Mouse (Mus musculus) MEL (cell line): ENCODE results near the gene Abcc10. TPM values are rescaled to one million over a fixed set of nuclear protein-coding genes. Genes with fewer than 3 reads are reported as not detected.

ENCODE experiments used
- DNase-seq: peaks from one replicate; pipeline ENCODE4 v3.0.0; 2011; ENCODE audit warnings: low read depth, low spot score
- H3K27ac ChIP-seq: 2 replicates; pipeline ENCODE4 v1.5.1; 2012; ENCODE audit warnings: low read depth, mild to moderate bottlenecking, control low read depth, low read length, moderate library complexity; ENCODE audit not compliant: control insufficient read depth
- H3K27me3 ChIP-seq, 2 experiments: fragments of 150-350 bp in 1 of 2; sonication (generic) in 1 of 2; 2 replicates each; pipeline ENCODE4 v1.6.1; 2012; ENCODE audit warnings: low read length in 2 of 2, mild to moderate bottlenecking in 2 of 2, improper control_type of control experiment in 1 of 2, moderate library complexity in 1 of 2; ENCODE audit not compliant: insufficient read depth in 2 of 2, control insufficient read depth in 1 of 2
- H3K36me3 ChIP-seq, 2 experiments: 2 replicates each; pipeline ENCODE4 v1.6.1; 2012 to 2014; ENCODE audit warnings: low read length in 2 of 2, improper control_type of control experiment in 1 of 2, inconsistent platforms in 1 of 2, mild to moderate bottlenecking in 1 of 2; ENCODE audit not compliant: insufficient read depth in 2 of 2, control insufficient read depth in 1 of 2
- H3K4me1 ChIP-seq, 2 experiments: fragments of 150-350 bp in 1 of 2; sonication (generic) in 1 of 2; 2 replicates each; pipeline ENCODE4 v1.6.1; 2012; ENCODE audit warnings: low read length in 2 of 2, improper control_type of control experiment in 1 of 2, mild to moderate bottlenecking in 1 of 2; ENCODE audit not compliant: insufficient read depth in 2 of 2, control insufficient read depth in 1 of 2
- H3K4me3 ChIP-seq, 2 experiments: fragments of 150-350 bp in 1 of 2; sonication (generic) in 1 of 2; 2 replicates each; pipeline ENCODE4 v1.5.1; 2012; ENCODE audit warnings: low read depth in 2 of 2, low read length in 2 of 2, mild to moderate bottlenecking in 2 of 2, moderate library complexity in 2 of 2, control low read depth in 1 of 2, improper control_type of control experiment in 1 of 2; ENCODE audit not compliant: control insufficient read depth in 1 of 2, insufficient read depth in 1 of 2
- H3K79me2 ChIP-seq: 2 replicates; pipeline ENCODE4 v1.6.1; 2012; ENCODE audit warnings: mild to moderate bottlenecking, low read length, moderate library complexity; ENCODE audit not compliant: control insufficient read depth, poor library complexity, insufficient read depth
- H3K9ac ChIP-seq: 2 replicates; pipeline ENCODE4 v1.6.1; 2012; ENCODE audit warnings: low read depth, mild to moderate bottlenecking, control low read depth, low read length, moderate library complexity; ENCODE audit not compliant: control insufficient read depth, poor library complexity, severe bottlenecking
- H3K9me3 ChIP-seq: fragments of 150-350 bp; sonication (generic); replicated peaks from 2 replicates; pipeline ENCODE4 v1.6.1; 2012; ENCODE audit warnings: mild to moderate bottlenecking, low read length, improper control_type of control experiment, moderate library complexity; ENCODE audit not compliant: insufficient read depth
- BHLHE40 ChIP-seq: IDR thresholded peaks from 2 replicates; pipeline ENCODE4 v1.6.1; 2012; ENCODE audit warnings: low read depth, mild to moderate bottlenecking, inconsistent platforms, low read length, improper control_type of control experiment, borderline replicate concordance
- CHD2 ChIP-seq: IDR thresholded peaks from 2 replicates; pipeline ENCODE4 v1.6.1; 2011; ENCODE audit warnings: low read length, improper control_type of control experiment
- CTCF ChIP-seq, 3 experiments: IDR thresholded peaks in 2 of 3; conservative IDR thresholded peaks in 1 of 3; 2 replicates each; pipeline ENCODE4 v1.5.1; 2011 to 2012; ENCODE audit warnings: low read length in 3 of 3, low read depth in 2 of 3, mild to moderate bottlenecking in 2 of 3, improper control_type of control experiment in 1 of 3, inconsistent platforms in 1 of 3, mixed read lengths in 1 of 3, moderate library complexity in 1 of 3; ENCODE audit not compliant: control insufficient read depth in 1 of 3, insufficient read depth in 1 of 3, poor library complexity in 1 of 3, severe bottlenecking in 1 of 3
- ETS1 ChIP-seq: IDR thresholded peaks from 2 replicates; pipeline ENCODE4 v1.6.1; 2012; ENCODE audit warnings: low read depth, mild to moderate bottlenecking, inconsistent platforms, low read length, improper control_type of control experiment, moderate library complexity
- GABPA ChIP-seq: IDR thresholded peaks from 2 replicates; pipeline ENCODE4 v1.6.1; 2012; ENCODE audit warnings: low read depth, mild to moderate bottlenecking, inconsistent platforms, low read length, improper control_type of control experiment, moderate library complexity
- HCFC1 ChIP-seq: IDR thresholded peaks from 2 replicates; pipeline ENCODE4 v1.6.1; 2012; ENCODE audit warnings: low read depth, mild to moderate bottlenecking, inconsistent platforms, low read length, improper control_type of control experiment, moderate library complexity
- JUND ChIP-seq: IDR thresholded peaks from 2 replicates; pipeline ENCODE4 v1.6.1; 2011; ENCODE audit warnings: low read depth, mild to moderate bottlenecking, improper control_type of control experiment, low read length
- KAT2A ChIP-seq: conservative IDR thresholded peaks from 2 replicates; pipeline ENCODE4 v1.6.1; 2012; ENCODE audit warnings: low read depth, low read length, improper control_type of control experiment, inconsistent platforms
- MAFK ChIP-seq: IDR thresholded peaks from 2 replicates; pipeline ENCODE4 v1.6.1; 2011; ENCODE audit warnings: low read depth, mild to moderate bottlenecking, low read length, improper control_type of control experiment, borderline replicate concordance
- MAZ ChIP-seq: IDR thresholded peaks from 2 replicates; pipeline ENCODE4 v1.6.1; 2012; ENCODE audit warnings: low read depth, mild to moderate bottlenecking, inconsistent platforms, low read length, improper control_type of control experiment
- MXI1 ChIP-seq: IDR thresholded peaks from 2 replicates; pipeline ENCODE4 v1.6.1; 2011; ENCODE audit warnings: mild to moderate bottlenecking, low read depth, low read length, improper control_type of control experiment
- NELFE ChIP-seq: IDR thresholded peaks from 2 replicates; pipeline ENCODE4 v1.6.1; 2011; ENCODE audit warnings: low read depth, low read length, improper control_type of control experiment
- POLR2AphosphoS2 ChIP-seq: IDR thresholded peaks from 2 replicates; pipeline ENCODE4 v1.6.1; 2011; ENCODE audit warnings: low read length, improper control_type of control experiment
- POLR2AphosphoS5 ChIP-seq: IDR thresholded peaks from 2 replicates; pipeline ENCODE4 v1.6.1; 2012; ENCODE audit warnings: low read depth, borderline replicate concordance, mild to moderate bottlenecking, inconsistent platforms, low read length, moderate library complexity, mixed read lengths
- RAD21 ChIP-seq: IDR thresholded peaks from 2 replicates; pipeline ENCODE4 v1.6.1; 2011; ENCODE audit warnings: mild to moderate bottlenecking, low read depth, low read length, improper control_type of control experiment
- RCOR1 ChIP-seq: IDR thresholded peaks from 2 replicates; pipeline ENCODE4 v1.6.1; 2012; ENCODE audit warnings: low read depth, mild to moderate bottlenecking, inconsistent platforms, low read length, improper control_type of control experiment
- SMC3 ChIP-seq: IDR thresholded peaks from 2 replicates; pipeline ENCODE4 v1.6.1; 2011; ENCODE audit warnings: low read depth, low read length, improper control_type of control experiment
- TCF12 ChIP-seq: IDR thresholded peaks from 2 replicates; pipeline ENCODE4 v1.6.1; 2014; ENCODE audit warnings: low read depth, mild to moderate bottlenecking, inconsistent platforms, low read length, improper control_type of control experiment, moderate library complexity
- UBTF ChIP-seq: IDR thresholded peaks from 2 replicates; pipeline ENCODE4 v1.6.1; 2012; ENCODE audit warnings: low read depth, mild to moderate bottlenecking, inconsistent platforms, low read length, improper control_type of control experiment, moderate library complexity, borderline replicate concordance; ENCODE audit not compliant: insufficient read depth
- USF1 ChIP-seq: IDR thresholded peaks from 2 replicates; pipeline ENCODE4 v1.6.1; 2014; ENCODE audit warnings: low read depth, mild to moderate bottlenecking, inconsistent platforms, low read length, improper control_type of control experiment, moderate library complexity
- USF2 ChIP-seq, 2 experiments: IDR thresholded peaks; 2 replicates each; pipeline ENCODE4 v1.6.1; 2011 to 2012; ENCODE audit warnings: improper control_type of control experiment in 2 of 2, low read length in 2 of 2, borderline replicate concordance in 1 of 2, inconsistent platforms in 1 of 2, low read depth in 1 of 2, mild to moderate bottlenecking in 1 of 2; ENCODE audit not compliant: insufficient read depth in 1 of 2
- ZC3H11A ChIP-seq: IDR thresholded peaks from 2 replicates; pipeline ENCODE4 v1.6.1; 2012; ENCODE audit warnings: low read depth, mild to moderate bottlenecking, inconsistent platforms, low read length, improper control_type of control experiment
- ZMIZ1 ChIP-seq: IDR thresholded peaks from 2 replicates; pipeline ENCODE4 v1.6.1; 2012; ENCODE audit warnings: low read depth, mild to moderate bottlenecking, inconsistent platforms, low read length, improper control_type of control experiment, moderate library complexity
- ZNF384 ChIP-seq: IDR thresholded peaks from 2 replicates; pipeline ENCODE4 v1.6.1; 2012; ENCODE audit warnings: low read depth, mild to moderate bottlenecking, inconsistent platforms, low read length, improper control_type of control experiment
- polyA plus RNA-seq, 2 experiments: library from polyadenylated mRNA; stranded (reverse) in 1 of 2; unstranded in 1 of 2; fragments of >175 nt in 1 of 2; fragments of >200 nt in 1 of 2; gene quantifications; 2 replicates each; pipeline versions ENCODE4 v1.2.1 to v1.2.4; 2012; ENCODE audit warnings: low replicate concordance in 2 of 2, low read depth in 1 of 2; ENCODE audit not compliant: insufficient read length in 2 of 2, insufficient read depth in 1 of 2, missing spikeins in 1 of 2
- total RNA-seq: library from RNA; depleted of rRNA; stranded (reverse); fragments of 300-350 nt; gene quantifications from 2 replicates; pipeline ENCODE4 v1.2.3, GENCODE M21; 2012

Gene Abcc10
- total and polyA plus RNA-seq, 3 experiments = 4.0 to 6.2 TPM; not detected in 1

- Histone ChIP-seq H3K4me3 (no peak overlapping the region), H3K9ac (no peak overlapping the region), H3K79me2 (no peaks in the 10 kb centered on the region), H3K27ac (no peak overlapping the region), H3K4me1 (no peaks in the 10 kb centered on the region), H3K27me3 (no peaks in the 10 kb centered on the region)
- DNase-seq = peak; percentile 69
- TF ChIP-seq TCF12 (no peak), JUND (no peak), ZNF384 (peak; percentile 92), ZC3H11A (peak; percentile 62), CTCF (IDR thresholded peaks at IDR 0.05 in 2 of 3, conservative IDR thresholded peaks at IDR 0.05 in 1 of 3; ENCODE audit: control insufficient read depth in 1 of 3, insufficient read depth in 1 of 3, low read depth in 2 of 3, low read length in 3 of 3, poor library complexity in 1 of 3, severe bottlenecking in 1 of 3) (peak; percentile 81 to 89 (median 87)), SMC3 (peak; percentile 85), MXI1 (no peak), RAD21 (peak; percentile 85), POLR2AphosphoS2 (no peak), UBTF (no peak)
- TF ChIP-seq, all 39 proteins: peak for 5
- Histone ChIP-seq H3K36me3 (peaks cover 0 to 8% of the 10 kb centered on the region in 2 experiments; a peak in 2 of 4 replicates), H3K9me3 (no peaks in the 10 kb centered on the region)
Observed at GRCm38 (mm10) chr17:46265918-46266618, 62.1 kb downstream of the Abcc10 start.

- DNase-seq = no peak
- Histone ChIP-seq H3K4me1 (no peaks in the 10 kb centered on the region), H3K27ac (no peak overlapping the region), H3K36me3 (peaks cover 0 to 8% of the 10 kb centered on the region in 2 experiments; a peak in 2 of 4 replicates), H3K27me3 (no peaks in the 10 kb centered on the region), H3K9me3 (no peaks in the 10 kb centered on the region), H3K9ac (no peak overlapping the region), H3K4me3 (no peak overlapping the region), H3K79me2 (no peaks in the 10 kb centered on the region)
- no peak for TF ChIP-seq USF1
- no peak for TF ChIP-seq CHD2
- no peak for TF ChIP-seq NELFE
- TF ChIP-seq RCOR1 = no peak
- TF ChIP-seq MAZ = no peak
- TF ChIP-seq ETS1 = no peak
- TF ChIP-seq ZNF384 = no peak
- no peak for TF ChIP-seq GABPA
- no peak for TF ChIP-seq POLR2AphosphoS2
- no peak for TF ChIP-seq HCFC1
- no peak for TF ChIP-seq USF2 (IDR thresholded peaks at IDR 0.05; ENCODE audit: borderline replicate concordance in 1 of 2, insufficient read depth in 1 of 2, low read depth in 1 of 2, low read length in 2 of 2)
- TF ChIP-seq ZMIZ1 = no peak
- no peak for TF ChIP-seq KAT2A
- TF ChIP-seq BHLHE40 = no peak
- TF ChIP-seq MAFK = no peak
- TF ChIP-seq ZC3H11A = no peak
- no peak for TF ChIP-seq POLR2AphosphoS5
Observed at GRCm38 (mm10) chr17:46265502-46265901, 62.6 kb downstream of the Abcc10 start.
